Mouse (Mus musculus) MEL (cell line): ENCODE measurements around the gene Zyx.

Experiments used
- CHD1 ChIP-seq: IDR thresholded peaks from 2 replicates; pipeline ENCODE4 v1.6.1; 2012; ENCODE audit warnings: low read depth, mild to moderate bottlenecking, inconsistent platforms, low read length, improper control_type of control experiment
- CHD2 ChIP-seq: IDR thresholded peaks from 2 replicates; pipeline ENCODE4 v1.6.1; 2011; ENCODE audit warnings: low read length, improper control_type of control experiment
- CTCF ChIP-seq, 3 experiments: IDR thresholded peaks in 2 of 3; conservative IDR thresholded peaks in 1 of 3; 2 replicates each; pipeline ENCODE4 v1.5.1; 2011 to 2012; ENCODE audit warnings: low read length in 3 of 3, low read depth in 2 of 3, mild to moderate bottlenecking in 2 of 3, improper control_type of control experiment in 1 of 3, inconsistent platforms in 1 of 3, mixed read lengths in 1 of 3, moderate library complexity in 1 of 3; ENCODE audit not compliant: control insufficient read depth in 1 of 3, insufficient read depth in 1 of 3, poor library complexity in 1 of 3, severe bottlenecking in 1 of 3
- ETS1 ChIP-seq: IDR thresholded peaks from 2 replicates; pipeline ENCODE4 v1.6.1; 2012; ENCODE audit warnings: low read depth, mild to moderate bottlenecking, inconsistent platforms, low read length, improper control_type of control experiment, moderate library complexity
- HCFC1 ChIP-seq: IDR thresholded peaks from 2 replicates; pipeline ENCODE4 v1.6.1; 2012; ENCODE audit warnings: low read depth, mild to moderate bottlenecking, inconsistent platforms, low read length, improper control_type of control experiment, moderate library complexity
- JUND ChIP-seq: IDR thresholded peaks from 2 replicates; pipeline ENCODE4 v1.6.1; 2011; ENCODE audit warnings: low read depth, mild to moderate bottlenecking, improper control_type of control experiment, low read length
- KAT2A ChIP-seq: conservative IDR thresholded peaks from 2 replicates; pipeline ENCODE4 v1.6.1; 2012; ENCODE audit warnings: low read depth, low read length, improper control_type of control experiment, inconsistent platforms
- MAFK ChIP-seq: IDR thresholded peaks from 2 replicates; pipeline ENCODE4 v1.6.1; 2011; ENCODE audit warnings: low read depth, mild to moderate bottlenecking, low read length, improper control_type of control experiment, borderline replicate concordance
- POLR2A ChIP-seq, 2 experiments: IDR thresholded peaks; 2 replicates each; pipeline ENCODE4 v1.6.1; 2011 to 2012; ENCODE audit warnings: low read length in 2 of 2, mild to moderate bottlenecking in 2 of 2, control low read depth in 1 of 2, improper control_type of control experiment in 1 of 2, low read depth in 1 of 2, moderate library complexity in 1 of 2; ENCODE audit not compliant: control insufficient read depth in 1 of 2, insufficient read depth in 1 of 2, poor library complexity in 1 of 2
- POLR2AphosphoS2 ChIP-seq: IDR thresholded peaks from 2 replicates; pipeline ENCODE4 v1.6.1; 2011; ENCODE audit warnings: low read length, improper control_type of control experiment
- TAL1 ChIP-seq: IDR thresholded peaks from 2 replicates; pipeline ENCODE4 v1.6.1; 2012; ENCODE audit warnings: mild to moderate bottlenecking, inconsistent platforms, low read length, moderate library complexity, mixed read lengths
- TBP ChIP-seq: IDR thresholded peaks from 2 replicates; pipeline ENCODE4 v1.8.0; 2011; ENCODE audit warnings: low read depth, low read length, improper control_type of control experiment
- ZMIZ1 ChIP-seq: IDR thresholded peaks from 2 replicates; pipeline ENCODE4 v1.6.1; 2012; ENCODE audit warnings: low read depth, mild to moderate bottlenecking, inconsistent platforms, low read length, improper control_type of control experiment, moderate library complexity

DNA sequence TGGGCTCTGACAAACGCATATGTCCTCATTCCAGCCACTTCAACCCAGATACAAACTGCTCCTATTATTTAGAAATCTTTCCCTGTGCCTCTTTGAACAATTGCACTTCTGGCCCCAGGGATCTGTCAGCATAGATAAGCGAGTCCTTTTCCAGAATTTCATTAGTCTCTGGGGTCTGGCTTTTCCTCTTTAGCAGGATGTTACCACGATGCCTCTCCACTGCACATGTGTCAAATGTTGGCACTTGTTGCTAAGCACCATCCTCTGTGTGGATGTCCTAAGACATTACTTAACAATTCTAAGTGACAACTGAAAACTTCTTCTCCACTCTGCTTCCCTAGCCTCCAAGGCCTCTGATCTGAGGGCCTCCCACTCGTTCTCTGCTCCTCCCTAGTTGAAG is 26.6 kb downstream of the Zyx start:
- no peak for TF ChIP-seq ZMIZ1
- no peak for TF ChIP-seq HCFC1
- no peak for TF ChIP-seq POLR2A (IDR thresholded peaks at IDR 0.05; ENCODE audit: control insufficient read depth in 1 of 2, insufficient read depth in 1 of 2, low read depth in 1 of 2, low read length in 2 of 2, poor library complexity in 1 of 2)
- TF ChIP-seq CHD2, result no peak
- no peak for TF ChIP-seq JUND
- TF ChIP-seq POLR2AphosphoS2, result no peak
- no peak for TF ChIP-seq KAT2A
- no peak for TF ChIP-seq TBP
- TF ChIP-seq CHD1, result no peak
- TF ChIP-seq TAL1, result no peak
- TF ChIP-seq CTCF (IDR thresholded peaks at IDR 0.05 in 2 of 3, conservative IDR thresholded peaks at IDR 0.05 in 1 of 3; ENCODE audit: control insufficient read depth in 1 of 3, insufficient read depth in 1 of 3, low read depth in 2 of 3, low read length in 3 of 3, poor library complexity in 1 of 3, severe bottlenecking in 1 of 3), result no peak
- TF ChIP-seq MAFK, result no peak
- TF ChIP-seq ETS1, result no peak
